Mouse (Mus musculus): Measurements from ENCODE around the gene Grk3. TPM values are rescaled to one million over a fixed set of nuclear protein-coding genes. Genes with fewer than 3 reads are reported as not detected.

Grk3 gene
- total RNA-seq, 4 experiments from 2014 or later: 72.2 to 102 (median 84.2) TPM

DNA sequence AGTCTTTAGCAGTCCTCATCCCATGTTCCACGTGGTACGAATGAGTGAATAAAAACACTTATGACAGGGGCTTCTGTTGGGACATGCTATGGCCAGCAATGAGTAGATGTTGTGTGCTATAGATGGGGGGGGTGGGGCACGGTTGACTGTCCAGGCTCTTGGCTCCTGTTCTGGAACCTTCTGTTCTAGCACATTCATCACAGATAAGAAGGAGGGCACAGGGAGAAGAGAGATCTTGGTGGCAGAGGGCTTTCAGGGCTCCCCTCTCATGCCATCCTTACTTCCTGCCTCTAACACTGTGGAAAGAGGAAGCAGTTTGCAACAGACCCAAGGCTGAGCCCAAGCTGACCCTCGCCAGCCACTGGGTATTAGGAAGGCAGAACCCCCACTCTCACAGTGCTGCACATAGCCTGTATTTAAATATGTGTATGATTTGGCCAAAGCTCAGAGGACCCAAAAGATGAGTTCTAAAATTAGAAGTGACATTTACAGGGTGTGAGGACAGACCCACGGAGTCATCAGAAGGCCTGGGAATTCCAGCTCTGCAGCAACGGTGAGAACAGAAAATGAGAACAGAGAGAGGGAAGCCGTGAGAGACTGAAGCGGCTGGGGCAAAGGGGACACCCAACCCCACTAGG lies 6.3 kb downstream of the Grk3 start:
- DNase-seq (ENCODE audit: low spot score in 2 of 2): no peak

DNA sequence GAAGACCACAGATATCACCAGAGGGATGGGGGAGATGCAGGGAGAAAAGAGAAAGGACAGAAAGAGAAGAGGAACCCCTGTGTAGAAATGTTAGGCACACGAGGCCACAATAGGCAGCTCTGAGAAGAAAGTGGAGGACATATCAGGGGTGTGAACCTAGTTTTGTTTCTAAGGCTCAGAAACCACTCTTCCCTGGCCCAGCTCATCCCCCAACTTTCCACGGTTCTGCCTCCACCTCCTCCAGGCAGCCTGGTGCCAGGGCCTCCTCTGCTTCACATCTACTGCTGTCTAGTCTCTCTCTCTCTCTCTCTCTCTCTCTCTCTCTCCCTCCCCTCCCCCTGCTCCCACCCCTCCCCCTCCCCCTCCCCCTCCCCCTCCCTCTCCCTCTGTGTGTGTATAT lies 7.1 kb downstream of the Grk3 start:
- no peak for DNase-seq (ENCODE audit: low spot score in 2 of 2)

DNA sequence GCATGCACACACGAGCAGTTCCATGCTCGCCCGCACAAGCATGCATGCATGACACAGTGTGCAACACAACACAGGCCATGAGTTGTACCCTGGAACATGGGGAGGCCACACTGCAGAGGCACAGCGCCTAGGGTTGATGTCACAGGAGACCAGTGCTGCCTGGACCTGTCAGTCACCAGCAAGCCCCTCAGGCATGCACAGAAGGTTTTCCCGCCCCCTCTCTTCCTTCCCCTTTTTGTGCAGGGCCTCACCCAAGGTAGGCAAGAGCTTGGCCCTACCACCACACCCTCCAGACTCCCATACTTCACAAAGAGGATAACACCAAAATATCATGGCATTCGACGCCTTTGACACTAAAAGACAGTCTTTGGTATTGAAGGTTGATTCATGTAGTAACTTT lies 8.6 kb downstream of the Grk3 start:
- no peak for DNase-seq (ENCODE audit: low spot score in 2 of 2)

DNA sequence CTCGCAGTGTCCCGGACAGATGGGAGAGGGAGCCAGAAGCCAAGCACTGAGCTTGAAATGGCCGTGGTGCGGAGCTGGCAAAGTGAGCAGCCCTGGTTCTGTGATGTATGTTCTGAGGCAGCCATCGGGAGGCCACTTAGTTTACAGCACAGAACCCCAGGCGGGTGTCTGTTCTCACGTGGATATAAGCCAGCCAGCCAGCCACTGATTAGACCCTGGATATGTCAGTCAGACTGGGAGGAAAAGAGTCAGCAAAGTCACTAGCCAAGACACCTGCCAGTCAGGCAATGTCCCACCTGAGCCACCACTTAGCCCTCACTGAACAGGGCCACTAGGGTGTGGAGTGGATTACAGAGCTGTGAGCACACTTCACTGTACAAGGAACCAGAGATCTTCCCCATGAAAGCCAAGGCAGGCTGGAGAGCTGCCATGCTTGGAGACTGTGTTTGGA lies 9.6 kb downstream of the Grk3 start:
- no peak for DNase-seq (ENCODE audit: low spot score in 2 of 2)

DNA sequence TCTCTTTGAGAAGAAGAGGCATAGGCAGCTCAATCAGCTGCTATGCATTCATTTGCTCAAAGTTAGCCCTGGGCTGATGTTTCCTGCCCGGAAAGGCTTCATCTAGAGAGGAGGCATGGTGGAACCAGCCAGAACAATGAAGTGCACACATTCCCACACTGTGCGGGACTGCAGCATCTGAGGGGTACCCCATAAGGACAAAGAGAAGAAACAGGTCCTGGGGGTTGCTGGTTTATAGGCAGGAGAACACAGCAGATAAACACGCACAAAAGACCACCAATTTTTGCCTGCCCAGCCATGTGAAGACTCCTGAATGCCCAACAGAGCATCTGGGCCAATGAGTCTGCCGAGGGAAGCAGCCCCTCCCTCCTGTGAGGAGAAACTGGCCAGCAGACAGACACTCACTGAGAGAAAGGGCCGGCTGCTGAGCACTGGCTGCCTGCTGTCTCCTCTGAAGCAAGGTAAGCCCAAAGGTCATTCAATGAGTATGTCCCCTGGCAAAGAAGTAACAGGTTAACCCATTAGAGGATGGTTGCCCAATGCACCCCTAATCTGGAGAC lies 12.7 kb downstream of the Grk3 start:
- DNase-seq (ENCODE audit: low spot score in 2 of 2): no peak

DNA sequence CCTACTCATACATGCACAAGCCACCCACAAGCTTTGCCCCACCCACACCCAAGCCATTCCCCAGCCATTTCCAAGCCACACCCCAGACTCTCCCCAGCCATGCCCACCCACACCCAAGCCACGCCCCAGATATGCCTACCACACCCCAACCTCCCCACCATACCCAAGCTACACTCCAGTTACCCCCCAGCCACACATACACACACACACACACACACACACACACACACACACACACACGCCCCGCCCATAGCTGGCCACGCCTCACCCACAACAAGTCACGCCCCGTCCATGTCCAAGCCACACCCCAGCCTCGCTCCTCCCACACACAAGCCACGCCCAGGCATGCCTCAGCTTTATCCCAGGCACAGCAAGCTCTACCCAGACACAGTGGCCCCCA lies 16.4 kb downstream of the Grk3 start:
- no peak for DNase-seq (ENCODE audit: low spot score in 2 of 2)

DNA sequence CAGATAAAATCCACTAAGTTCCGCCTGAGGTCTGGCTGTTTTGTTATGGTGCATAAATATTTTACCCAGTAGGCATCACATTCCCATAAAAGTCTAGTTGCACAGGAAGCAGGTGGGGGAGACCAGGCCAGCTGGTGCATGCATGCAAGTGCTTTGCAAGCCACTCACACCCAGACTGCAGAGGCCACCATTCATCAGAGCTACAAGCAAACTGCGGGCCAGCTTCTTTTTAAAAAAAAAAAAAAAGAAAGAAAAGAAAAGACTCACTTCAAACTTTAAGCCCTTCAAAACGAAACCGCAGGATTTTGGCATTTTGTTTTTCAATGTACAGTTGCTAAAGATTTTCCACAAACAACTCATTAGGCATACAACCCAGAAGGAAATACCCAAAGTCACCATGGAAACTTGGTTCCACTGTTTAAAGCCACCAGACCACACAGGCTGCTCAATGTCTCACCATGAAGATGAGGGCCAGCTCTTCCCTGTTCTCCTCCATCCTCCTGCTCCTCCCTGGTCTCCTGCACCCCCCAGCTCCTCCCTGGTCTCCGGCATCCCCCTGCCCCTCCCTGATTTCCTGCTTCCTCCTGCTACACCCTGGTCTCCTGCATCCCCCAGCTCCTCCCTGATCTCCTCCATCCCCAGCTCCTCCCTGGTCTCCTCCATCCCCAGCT lies 17.9 kb downstream of the Grk3 start:
- DNase-seq (ENCODE audit: low spot score in 2 of 2): peak in 1 of 2 experiments; percentile 47

DNA sequence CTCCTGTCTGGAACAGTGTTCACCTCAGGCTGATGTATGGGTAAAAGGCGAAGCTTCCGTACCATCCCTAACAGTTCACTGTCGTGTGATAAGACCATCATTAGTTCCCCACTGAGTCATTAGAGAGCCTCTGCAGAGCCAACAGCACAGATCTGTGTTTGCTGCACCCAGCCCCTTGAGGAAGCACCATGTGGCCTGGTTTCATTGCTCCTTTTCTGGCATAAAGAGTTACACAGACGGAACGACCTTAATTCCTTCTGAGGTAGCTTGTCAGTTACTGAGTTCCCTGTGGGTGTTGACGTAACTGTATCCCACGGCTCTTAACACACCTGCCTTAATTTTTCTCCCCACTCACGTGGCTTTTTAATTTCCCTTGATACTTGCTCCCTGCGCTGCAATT lies 24.3 kb downstream of the Grk3 start:
- no peak for DNase-seq (ENCODE audit: low spot score in 2 of 2)

DNA sequence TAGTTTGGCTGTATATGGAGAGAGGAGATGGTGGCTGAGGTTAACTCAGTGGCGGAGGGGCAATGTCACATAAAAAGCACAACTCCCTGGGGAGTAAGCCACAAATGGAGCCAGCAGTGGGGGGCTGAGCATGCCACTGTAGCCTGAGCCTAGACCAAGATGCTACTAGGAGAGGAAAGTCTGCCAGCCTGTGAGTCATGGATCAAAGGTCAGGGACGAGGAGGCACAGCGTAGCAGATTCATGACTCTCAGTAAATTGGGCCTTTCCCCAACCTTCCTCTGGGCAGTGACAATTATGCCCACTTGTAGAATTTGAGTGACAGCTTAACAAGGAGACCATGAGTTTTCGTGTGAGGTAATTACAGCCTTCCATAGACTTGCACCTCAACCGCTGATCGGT lies 33.7 kb downstream of the Grk3 start:
- no peak for DNase-seq (ENCODE audit: low spot score in 2 of 2)

DNA sequence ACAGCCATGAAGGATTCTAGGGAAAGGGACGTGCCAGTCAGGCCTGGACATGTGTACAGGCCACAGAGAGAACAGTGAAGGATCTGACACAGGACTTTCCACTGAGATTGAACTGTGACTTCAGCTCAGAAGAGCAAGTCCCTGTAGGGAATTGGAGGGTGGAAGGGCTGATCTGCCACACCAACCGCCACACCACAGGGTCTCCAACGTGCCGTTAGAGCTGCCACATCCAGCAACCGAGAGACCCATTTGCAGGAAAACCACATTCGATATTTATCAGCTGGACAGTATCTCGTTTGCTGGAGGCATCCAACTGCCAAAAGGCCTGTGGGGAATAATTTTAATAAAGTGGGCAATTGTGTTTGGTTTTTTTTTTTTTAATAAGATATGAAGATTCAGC lies 35.9 kb downstream of the Grk3 start:
- DNase-seq (ENCODE audit: low spot score in 2 of 2): no peak

DNA sequence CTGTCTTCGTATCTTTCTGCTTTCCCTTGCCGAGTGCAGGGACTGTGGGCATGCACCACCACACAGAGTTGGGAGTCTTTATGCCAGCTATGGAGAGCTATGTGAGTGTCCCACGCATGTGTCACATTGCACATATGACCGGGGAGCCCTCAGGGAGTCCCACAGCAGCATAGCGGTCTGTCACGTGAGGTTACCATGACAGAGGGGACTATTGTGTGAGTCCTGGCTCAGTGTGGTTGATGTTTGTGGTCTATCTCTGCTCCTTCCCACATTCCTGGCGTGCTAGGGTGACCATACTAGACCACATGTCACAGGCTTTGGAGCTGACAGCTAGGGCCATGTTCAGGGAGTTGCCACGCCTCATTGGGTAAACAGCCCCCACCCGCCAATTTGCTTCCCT lies 36.4 kb downstream of the Grk3 start:
- DNase-seq (ENCODE audit: low spot score in 2 of 2): no peak

DNA sequence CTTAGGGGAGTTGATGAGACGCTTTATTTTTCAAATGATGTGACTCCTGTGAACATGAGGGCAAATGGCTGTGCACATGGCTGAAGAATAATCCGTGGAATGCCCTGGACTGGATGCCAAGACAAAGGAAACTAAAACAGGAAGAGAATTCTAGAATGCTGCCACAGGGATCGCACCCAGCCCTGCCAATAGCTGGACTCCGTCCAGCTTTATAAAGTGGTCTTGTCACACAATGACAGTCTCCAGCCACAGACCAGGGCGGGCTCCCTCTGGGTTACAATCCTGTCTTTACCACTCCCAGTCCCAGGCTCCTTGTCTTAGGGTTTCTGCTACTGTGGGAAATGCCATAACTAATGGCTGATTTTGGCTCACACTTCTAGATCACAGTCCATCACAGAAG lies 38.5 kb downstream of the Grk3 start:
- DNase-seq (ENCODE audit: low spot score in 2 of 2): no peak

DNA sequence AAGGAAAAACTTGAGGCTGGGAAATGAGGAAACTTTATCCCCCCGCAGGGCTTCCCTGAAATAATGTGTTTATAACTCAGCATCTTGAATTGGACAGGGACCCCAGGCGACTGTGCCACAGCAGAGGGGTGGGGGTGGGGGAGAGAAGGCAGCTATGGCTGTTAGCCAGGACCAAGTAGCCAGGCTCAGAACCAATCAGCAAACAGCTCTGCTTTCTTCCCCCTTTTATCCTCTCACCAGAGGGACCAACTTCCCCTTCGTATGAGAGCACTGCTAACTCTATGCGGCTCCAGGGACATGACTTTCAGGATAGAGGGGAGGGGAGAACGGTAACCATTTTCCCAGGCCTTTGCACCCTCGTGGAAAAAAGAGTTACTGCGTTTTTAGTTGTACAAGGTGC lies 42.0 kb downstream of the Grk3 start:
- no peak for DNase-seq (ENCODE audit: low spot score in 2 of 2)

DNA sequence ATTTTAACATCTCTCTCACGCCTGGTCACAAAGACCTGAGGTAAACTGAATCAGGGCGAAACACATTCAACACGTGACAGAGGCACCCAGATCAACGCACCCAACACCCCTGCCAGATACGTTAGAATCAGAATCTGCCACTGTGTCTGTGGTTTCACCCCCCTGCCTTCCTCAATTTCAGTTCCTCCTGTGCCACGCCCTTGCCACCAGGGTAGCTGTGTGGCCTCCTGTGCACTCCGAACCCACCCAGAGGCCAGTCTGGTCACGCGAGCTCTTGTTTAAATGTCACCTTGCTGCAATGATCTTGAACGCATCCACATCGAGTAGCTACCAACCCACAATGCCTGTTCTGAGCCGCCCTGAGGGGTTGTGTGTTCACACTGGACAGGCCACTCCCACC lies 43.3 kb downstream of the Grk3 start:
- no peak for DNase-seq (ENCODE audit: low spot score in 2 of 2)

DNA sequence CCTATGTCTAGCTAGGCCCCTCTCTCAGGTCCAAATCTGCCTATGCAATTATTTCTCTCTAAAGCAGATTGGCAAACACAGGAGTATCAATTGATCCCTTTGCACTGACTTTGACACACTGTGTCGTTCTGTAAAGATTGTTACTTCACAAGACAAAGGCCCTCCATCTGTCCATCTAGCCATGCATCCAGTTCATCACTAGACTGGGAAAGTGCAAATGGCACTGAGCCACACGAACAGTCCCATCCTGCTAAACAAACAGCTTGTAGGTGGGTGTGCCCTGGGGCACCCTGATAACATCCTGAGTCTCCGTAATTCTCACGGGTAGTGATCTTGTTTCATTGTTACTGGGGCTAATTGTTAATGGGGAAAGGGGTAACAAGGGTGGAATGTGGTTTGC lies 52.1 kb downstream of the Grk3 start:
- DNase-seq (ENCODE audit: low spot score in 2 of 2): no peak

DNA sequence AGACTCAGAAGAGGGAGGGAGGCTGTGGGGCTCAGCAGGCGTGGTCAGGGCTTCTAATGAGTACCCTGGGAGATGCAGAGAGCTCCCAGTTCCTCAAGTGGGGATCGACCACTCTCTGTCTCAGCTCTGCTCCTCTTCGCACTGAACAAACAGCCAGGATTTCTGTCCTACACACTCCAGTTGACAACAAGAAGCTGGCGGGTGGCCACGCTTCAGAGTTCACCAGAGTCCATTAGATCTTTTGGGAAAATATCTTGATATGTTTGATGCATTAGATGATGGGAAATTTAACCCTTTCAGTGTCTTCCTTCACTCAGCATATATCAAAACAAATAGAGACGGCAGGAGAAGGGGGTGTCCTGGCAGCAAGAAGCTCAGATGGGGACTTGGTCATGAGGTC lies 53.4 kb downstream of the Grk3 start:
- DNase-seq (ENCODE audit: low spot score in 2 of 2): no peak

DNA sequence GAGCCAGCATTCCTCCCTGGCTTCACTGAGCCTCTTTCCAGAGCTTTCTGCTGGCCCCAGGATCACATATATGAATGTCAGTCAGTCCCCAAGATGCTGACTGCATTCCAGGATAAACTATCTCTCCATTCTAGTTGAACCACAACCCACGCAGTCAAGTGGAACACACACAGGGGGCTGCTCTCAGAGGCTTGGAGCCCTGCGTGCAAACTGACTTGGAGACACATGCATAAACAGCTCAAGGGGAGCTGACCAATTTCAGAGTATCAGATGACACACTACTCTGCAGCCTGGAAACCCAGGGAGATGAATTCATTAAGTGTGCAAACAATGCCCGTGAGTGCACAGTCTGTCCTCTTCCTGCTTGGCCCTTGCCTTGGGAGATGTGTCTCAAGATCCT lies 54.7 kb downstream of the Grk3 start:
- DNase-seq (ENCODE audit: low spot score in 2 of 2): no peak

DNA sequence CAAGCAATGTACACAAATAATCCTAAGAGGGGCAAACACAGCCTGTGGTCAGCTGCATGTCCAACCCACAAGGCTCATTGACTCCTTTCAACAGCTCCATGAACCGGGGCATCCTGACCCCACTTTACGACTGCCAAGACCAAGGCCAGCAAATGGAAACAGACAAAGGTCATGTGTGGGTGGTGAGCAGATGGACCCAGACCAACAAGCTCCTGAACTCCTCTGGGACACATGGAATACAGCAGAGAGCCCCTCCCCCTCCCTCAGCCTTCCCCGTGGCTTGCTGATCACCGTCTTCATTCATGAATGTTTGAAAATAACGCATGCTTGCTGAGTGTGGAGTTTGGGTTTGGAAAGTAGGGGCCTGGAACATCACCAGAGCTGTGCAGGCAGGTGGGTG lies 57.3 kb downstream of the Grk3 start:
- no peak for DNase-seq (ENCODE audit: low spot score in 2 of 2)

DNA sequence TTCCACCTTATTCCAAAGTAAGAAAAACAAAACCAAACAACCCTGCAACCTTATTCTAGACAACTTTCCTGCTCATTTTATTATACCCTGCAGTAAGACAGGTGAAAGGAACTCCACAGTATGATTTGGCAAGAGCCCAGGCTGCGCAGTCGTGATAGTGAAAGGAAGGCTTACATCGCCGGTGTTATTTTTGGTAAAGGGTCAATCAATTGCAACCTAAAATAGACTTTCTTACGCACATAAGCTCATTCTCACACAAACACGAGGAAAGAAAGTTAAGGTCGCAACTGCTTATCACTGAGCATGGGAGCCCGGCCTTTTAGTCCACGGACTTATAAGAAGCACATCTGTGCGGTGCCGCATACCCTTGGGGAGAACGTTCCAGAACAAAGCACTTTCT lies 58.8 kb downstream of the Grk3 start:
- DNase-seq (ENCODE audit: low spot score in 2 of 2): no peak

DNA sequence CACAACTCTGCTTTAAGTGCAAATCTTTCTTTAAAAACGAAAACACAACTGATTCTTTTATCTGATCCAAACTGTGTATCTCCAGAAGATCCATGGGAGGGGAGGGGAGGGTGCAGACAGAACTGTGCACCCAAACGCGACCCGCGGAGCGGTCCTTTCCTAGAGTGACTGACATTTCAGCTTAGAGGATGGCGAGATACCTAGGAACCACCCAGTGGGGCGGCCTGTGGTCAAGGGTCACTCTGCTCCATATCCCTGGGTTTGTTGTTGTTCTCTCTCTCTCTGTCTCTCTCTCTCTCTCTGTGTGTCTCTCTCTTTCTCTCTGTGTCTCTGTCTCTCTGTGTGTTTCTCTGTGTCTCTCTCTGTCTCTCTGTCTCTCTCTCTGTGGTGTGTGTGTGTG lies 59.2 kb downstream of the Grk3 start:
- DNase-seq (ENCODE audit: low spot score in 2 of 2): no peak

DNA sequence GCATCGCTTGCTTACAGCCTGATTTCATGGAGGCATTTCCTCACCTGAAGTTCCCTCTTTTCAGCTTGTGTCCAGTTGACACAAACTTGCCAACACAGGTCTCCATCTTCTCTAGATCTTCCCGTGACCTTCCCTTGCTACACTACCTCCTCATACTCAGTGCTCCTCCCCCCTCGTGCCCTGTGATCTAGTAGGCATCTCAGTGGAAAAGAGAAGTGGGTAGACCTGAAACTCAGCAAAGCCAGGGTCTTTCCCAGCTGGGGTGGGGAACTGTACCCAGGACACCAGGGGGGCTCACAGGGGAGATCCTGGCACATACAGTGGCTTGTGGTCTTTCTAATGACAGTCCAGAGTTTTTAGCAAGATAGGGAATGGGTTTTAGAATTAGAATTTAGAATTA lies 64.7 kb downstream of the Grk3 start:
- no peak for DNase-seq (ENCODE audit: low spot score in 2 of 2)

DNA sequence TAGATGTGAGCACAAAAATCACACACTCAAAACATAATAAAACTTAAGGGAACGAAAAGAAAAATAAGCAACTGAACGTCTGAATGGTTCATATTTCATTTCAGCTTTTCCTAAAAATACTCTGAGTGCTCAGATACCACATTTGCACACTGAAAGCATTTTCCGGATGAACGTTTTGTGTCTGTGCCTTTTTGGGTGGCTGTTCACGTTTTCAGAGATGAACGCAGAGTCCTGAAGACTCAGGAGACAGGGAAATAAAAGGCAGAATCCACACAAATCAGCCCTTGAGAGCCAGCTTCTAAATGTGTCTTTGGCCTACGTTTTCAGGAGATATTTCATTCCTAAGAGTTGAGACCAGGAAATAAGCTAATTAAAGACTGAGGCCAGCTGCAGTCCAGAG lies 69.7 kb downstream of the Grk3 start:
- DNase-seq (ENCODE audit: low spot score in 2 of 2): no peak

DNA sequence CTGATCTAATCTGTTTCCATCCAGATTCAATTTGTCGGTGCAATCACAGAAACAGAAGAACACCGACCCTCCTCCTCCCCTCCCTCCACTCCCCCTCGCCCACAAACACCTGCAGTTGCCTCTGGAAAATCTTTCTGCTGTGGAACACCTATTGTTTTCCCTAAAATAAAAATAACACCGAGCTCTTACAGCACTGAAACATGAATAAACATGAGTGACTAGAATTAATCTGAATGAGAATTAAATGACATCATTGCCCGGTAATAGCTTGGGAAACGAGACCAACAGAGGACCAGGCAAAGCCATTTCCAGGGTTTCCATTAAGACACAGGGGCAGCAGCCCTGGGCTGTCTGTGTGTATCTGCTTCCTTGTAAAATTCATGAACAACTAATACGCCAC lies 73.3 kb downstream of the Grk3 start:
- DNase-seq (ENCODE audit: low spot score in 2 of 2): no peak
